Comparison of ENCODE assay signal across 8 mouse cellular contexts in genomic region chr4:91399510-91400196, GRCm38 (mm10). TPM values are rescaled to one million over a fixed set of nuclear protein-coding genes. Genes with fewer than 3 reads are reported as not detected.
DNase-seq lines count a peak whose midpoint lies in the region; ATAC-seq and TF ChIP-seq lines count a peak whose summit lies in the region.

No protein-coding gene starts in this region.

- no peak for TF ChIP-seq CTCF in ES-Bruce4 (IDR thresholded peaks at IDR 0.05; ENCODE audit: low read depth, low read length)

- no peak for TF ChIP-seq EP300 in ES-Bruce4 (IDR thresholded peaks at IDR 0.05; ENCODE audit: insufficient read depth, low read depth, low read length)

- H3K9me3 ChIP-seq in heart, embryonic 11.5 days (replicated peaks; ENCODE audit: control insufficient read depth, low read length), result no peaks in the 10 kb centered on the region
- H3K9me3 ChIP-seq in ES-Bruce4 (replicated peaks; ENCODE audit: control insufficient read depth, insufficient read depth, low read length, poor library complexity, severe bottlenecking), result no peaks in the 10 kb centered on the region
- no peaks in the 10 kb centered on the region for H3K9me3 ChIP-seq in forebrain, embryonic 11.5 days (ENCODE audit: control insufficient read depth, low read length)
- no peaks in the 10 kb centered on the region for H3K9me3 ChIP-seq in midbrain, embryonic 10.5 days (replicated peaks)

- no peaks in the 10 kb centered on the region for H3K36me3 ChIP-seq in heart, embryonic 11.5 days (ENCODE audit: control insufficient read depth, insufficient read depth, low read length)
- H3K36me3 ChIP-seq in ES-Bruce4 (ENCODE audit: control insufficient read depth, insufficient read depth, low read length, poor library complexity, severe bottlenecking), result no peaks in the 10 kb centered on the region
- no peaks in the 10 kb centered on the region for H3K36me3 ChIP-seq in forebrain, embryonic 11.5 days (ENCODE audit: control insufficient read depth, insufficient read depth, low read length)
- H3K36me3 ChIP-seq in midbrain, embryonic 10.5 days, result no peaks in the 10 kb centered on the region

- intact Hi-C loops in heart, postnatal 25 days (cut with DNase I), result no loop called here

- H3K27me3 ChIP-seq in heart, embryonic 11.5 days (ENCODE audit: control insufficient read depth, insufficient read depth, low read length), result peaks cover 10% of the 10 kb centered on the region
- peaks cover 5% of the 10 kb centered on the region for H3K27me3 ChIP-seq in ES-Bruce4 (ENCODE audit: control insufficient read depth, insufficient read depth, low read length, poor library complexity, severe bottlenecking)
- peaks cover 4% of the 10 kb centered on the region; the same call in 1 of the 2 replicates for H3K27me3 ChIP-seq in forebrain, embryonic 11.5 days (ENCODE audit: control insufficient read depth, insufficient read depth, low read length)
- H3K27me3 ChIP-seq in midbrain, embryonic 10.5 days (ENCODE audit: low read depth, poor library complexity, severe bottlenecking), result peaks cover 24% of the 10 kb centered on the region

- no peak overlapping the region for H3K9ac ChIP-seq in heart, embryonic 11.5 days (ENCODE audit: low read depth, low read length)
- 0 out of 2 replicates have a peak overlapping the region, but pooled peaks have one; percentile 31 for H3K9ac ChIP-seq in ES-Bruce4 (ENCODE audit: low read depth, poor library complexity, severe bottlenecking)
- peak overlapping the region; percentile 45 for H3K9ac ChIP-seq in forebrain, embryonic 11.5 days (ENCODE audit: low read length)

- under 1% methylated on average over 17 of the region's 17 CpGs for WGBS in heart, embryonic 11.5 days (ENCODE audit: insufficient replicate concordance)
- 0% methylated on average over 17 of the region's 17 CpGs for WGBS in forebrain, embryonic 11.5 days
- WGBS in midbrain, embryonic 10.5 days, result 0% methylated on average over 17 of the region's 17 CpGs

- H3K4me3 ChIP-seq in heart, embryonic 11.5 days (ENCODE audit: low read depth, low read length), result peak overlapping the region; percentile 46
- H3K4me3 ChIP-seq in ES-Bruce4 (ENCODE audit: low read depth, low read length), result peak overlapping the region; percentile 49
- peak overlapping the region; percentile 41 for H3K4me3 ChIP-seq in forebrain, embryonic 11.5 days (ENCODE audit: low read depth, low read length)
- H3K4me3 ChIP-seq in midbrain, embryonic 10.5 days, result peak overlapping the region; percentile 63

- no peak overlapping the region for H3K27ac ChIP-seq in heart, embryonic 11.5 days (ENCODE audit: low read depth, low read length)
- no peak overlapping the region for H3K27ac ChIP-seq in ES-Bruce4 (ENCODE audit: insufficient read depth, low read length)
- H3K27ac ChIP-seq in forebrain, embryonic 11.5 days (ENCODE audit: low read depth, low read length), result peak overlapping the region; percentile 47; the same call in 1 of the 2 replicates
- H3K27ac ChIP-seq in midbrain, embryonic 10.5 days (replicated peaks), result peak overlapping the region; percentile 85

- ATAC-seq in heart, embryonic 11.5 days (replicated peaks; ENCODE audit: insufficient number of reproducible peaks, low FRiP score, low TSS enrichment), result no peak
- ATAC-seq in forebrain, embryonic 11.5 days (replicated peaks; ENCODE audit: low FRiP score), result peak; percentile 90

- H3K4me1 ChIP-seq in heart, embryonic 11.5 days (ENCODE audit: control insufficient read depth, insufficient read depth, low read length), result 0 out of 2 replicates have a peak, but pooled peaks cover 3% of the 10 kb centered on the region
- H3K4me1 ChIP-seq in ES-Bruce4 (ENCODE audit: control insufficient read depth, insufficient read depth, low read length), result no peaks in the 10 kb centered on the region
- H3K4me1 ChIP-seq in forebrain, embryonic 11.5 days (replicated peaks; ENCODE audit: control insufficient read depth, insufficient read depth, low read length), result peaks cover 3% of the 10 kb centered on the region; the same call in 1 of the 2 replicates
- peaks cover 10% of the 10 kb centered on the region for H3K4me1 ChIP-seq in midbrain, embryonic 10.5 days

- TF ChIP-seq POLR2A in ES-Bruce4 (IDR thresholded peaks at IDR 0.05; ENCODE audit: insufficient read depth, low read length), result no peak

- H3K4me2 ChIP-seq in heart, embryonic 11.5 days, result peak overlapping the region; percentile 85
- peak overlapping the region; percentile 85 for H3K4me2 ChIP-seq in forebrain, embryonic 11.5 days (ENCODE audit: low read depth, low read length, severe bottlenecking)

- DNase-seq in heart, postnatal 25 days (ENCODE audit: low spot score), result no peak
- DNase-seq in forebrain, embryonic 11.5 days (ENCODE audit: low spot score), result peak; percentile 82
- peak; percentile 68 for DNase-seq in midbrain, embryonic 10.5 days (ENCODE audit: low spot score)
- no peak for DNase-seq in c-Kit-positive CD71-positive TER-119-positive erythroid progenitor cells, embryonic 14.5 days (ENCODE audit: low spot score)
- no peak for DNase-seq in thymus, postnatal 36 days
- no peak for DNase-seq in thymus, postnatal 4 days

RNA-seq across cellular contexts. Expression of gene Elavl2, which starts 0.9 kb away (rescaled TPM):
- 2.3 and 2.5 TPM in 2 replicates for polyA plus RNA-seq in heart, embryonic 11.5 days (2014; fragmentation: Nextera tagmentation; extraction: Ambion mirVana)
- total RNA-seq in heart, postnatal 25 days (2021), result 1 to 10 TPM in 1 of 2 experiments, under 1 TPM in 1; 0.34 to 1.2 TPM
- 35.7 and 46.2 TPM in 2 replicates for polyA plus RNA-seq in ES-Bruce4 (2011; ENCODE audit: insufficient read depth, insufficient read length, low read depth, missing spikeins)
- polyA plus RNA-seq in forebrain, embryonic 11.5 days (2014; fragmentation: Nextera tagmentation; extraction: Ambion mirVana), result 76.1 and 87.1 TPM in 2 replicates
- 39.7 and 56.0 TPM in 2 replicates for polyA plus RNA-seq in midbrain, embryonic 10.5 days (2016; fragmentation: Nextera tagmentation; extraction: Ambion mirVana)

Comparison
In these comparisons a context has a peak if more than half of its experiments do, and no peak if none do; other contexts are left out.
1. H3K27ac ChIP-seq: peak in forebrain, embryonic 11.5 days (single experiment) and midbrain, embryonic 10.5 days (single experiment); none in heart, embryonic 11.5 days (single experiment) and ES-Bruce4 (single experiment).
2. DNase-seq: peak in forebrain, embryonic 11.5 days (single experiment) and midbrain, embryonic 10.5 days (single experiment); none in heart, postnatal 25 days (single experiment), c-Kit-positive CD71-positive TER-119-positive erythroid progenitor cells, embryonic 14.5 days (single experiment), thymus, postnatal 36 days (0 of 2) and thymus, postnatal 4 days (single experiment).
3. RNA of gene Elavl2, which starts 0.9 kb away (polyA plus RNA-seq): 76.1 to 87.1 TPM in forebrain, embryonic 11.5 days, 39.7 to 56.0 TPM in midbrain, embryonic 10.5 days and 35.7 to 46.2 TPM in ES-Bruce4; 2.3 to 2.5 TPM in heart, embryonic 11.5 days; every median in the first group is over 10 times any median in the second.
4. Peak in every context shown above with its lines, with median percentiles within 50 percentile points of each other: H3K4me3 ChIP-seq.